Mouse (Mus musculus) heart, postnatal 0 days (tissue): ENCODE measurements at regions not wholly inside any gene's neighbourhood (a gene's known extent, or its start where the extent isn't known, plus 50 kb on each side); places are given as distances from the start of the nearest gene placed in this dataset.

Experiments
- CTCF ChIP-seq: IDR thresholded peaks from 2 replicates; pipeline ENCODE4 v1.5.1; 2016; ENCODE audit warnings: antibody characterized with exemption, control low read depth, low read depth
- EP300 ChIP-seq: IDR thresholded peaks from 2 replicates; pipeline ENCODE4 v1.6.1; 2016; ENCODE audit warnings: antibody characterized with exemption, low read depth

DNA sequence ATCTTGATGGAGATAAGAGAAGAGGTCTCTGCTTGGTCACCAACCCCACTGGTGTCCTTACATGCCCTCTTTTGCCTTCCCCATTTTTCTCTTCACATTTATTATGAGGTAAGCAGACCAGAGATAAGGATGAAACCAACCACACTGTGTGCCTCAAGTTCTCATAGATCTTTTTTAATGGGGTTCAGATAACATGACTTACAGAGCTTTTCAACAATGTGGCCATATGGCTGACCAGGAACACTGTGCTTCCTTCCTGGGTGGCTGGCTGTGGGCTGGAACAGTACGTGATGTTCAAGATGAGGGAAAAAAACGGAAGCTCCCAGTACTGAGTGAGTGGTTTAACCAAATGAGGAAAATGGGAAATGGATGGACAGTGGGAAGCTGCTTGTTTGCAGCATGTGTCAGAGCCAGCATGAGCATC lies 319.0 kb upstream of the Npvf start:
- TF ChIP-seq CTCF (no peak), EP300 (no peak)
